Mouse (Mus musculus) megakaryocyte, embryonic 14.5 days (primary cell): Measurements from ENCODE around the gene Mysm1. TPM values are rescaled to one million over a fixed set of nuclear protein-coding genes. Genes with fewer than 3 reads are reported as not detected.
A peak's percentile ranks its signal among the peaks of the same experiment; 100 is the strongest.

Experiments
- H3K27me3 ChIP-seq: replicated peaks from 2 replicates; pipeline ENCODE3; 2012; ENCODE audit warnings: inconsistent platforms
- H3K36me3 ChIP-seq: replicated peaks from 2 replicates; pipeline ENCODE3; 2012; ENCODE audit warnings: low read length, inconsistent platforms, mixed read lengths
- H3K4me1 ChIP-seq: 2 replicates; pipeline ENCODE4 v1.6.1; 2012; ENCODE audit warnings: inconsistent platforms
- H3K4me3 ChIP-seq: replicated peaks from 2 replicates; pipeline ENCODE3; 2012; ENCODE audit warnings: moderate library complexity, mild to moderate bottlenecking, inconsistent platforms
- H3K9me3 ChIP-seq: 2 replicates; pipeline ENCODE4 v1.6.1; 2012; ENCODE audit warnings: inconsistent platforms
- FLI1 ChIP-seq: IDR thresholded peaks from 2 replicates; pipeline ENCODE4 v1.6.1; 2012; ENCODE audit warnings: low read length, inconsistent platforms, mixed read lengths
- GATA1 ChIP-seq: IDR thresholded peaks from 3 replicates; pipeline ENCODE4 v1.6.1; 2012; ENCODE audit warnings: mixed read lengths, low read length, inconsistent platforms, borderline replicate concordance
- polyA plus RNA-seq: library from polyadenylated mRNA; stranded (reverse); fragments of >175 nt; gene quantifications from 2 replicates; pipeline ENCODE4 v1.2.3, GENCODE M21; 2012; ENCODE audit warnings: low replicate concordance; ENCODE audit not compliant: insufficient read depth

The Mysm1 gene
- polyA plus RNA-seq, 1 experiment = 0.39 TPM

DNA sequence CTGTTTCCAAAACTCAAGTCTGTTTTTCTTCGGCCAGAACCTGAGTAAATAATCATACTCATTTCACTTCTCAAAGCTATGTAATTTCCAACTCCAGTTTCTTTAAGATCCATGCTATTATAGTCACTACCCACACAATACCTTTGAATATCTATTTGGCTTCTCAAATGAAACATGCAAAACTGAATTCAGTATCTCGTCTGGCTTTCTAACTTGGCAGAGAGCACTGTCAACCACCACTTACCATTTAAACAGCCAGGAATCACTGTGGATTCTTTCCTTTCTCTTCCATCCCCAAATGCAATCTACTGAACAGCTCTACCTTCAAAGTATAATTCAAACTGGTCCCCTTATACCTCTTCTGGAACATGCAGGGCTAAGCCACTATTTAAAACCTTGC lies 5.6 kb downstream of the Mysm1 start:
- Histone ChIP-seq H3K27me3 (no peaks in the 10 kb centered on the region), H3K4me3 (no peak overlapping the region), H3K4me1 (peaks cover 21% of the 10 kb centered on the region), H3K9me3 (no peaks in the 10 kb centered on the region), H3K36me3 (peaks cover 75% of the 10 kb centered on the region)
- TF ChIP-seq GATA1 (no peak), FLI1 (no peak)

DNA sequence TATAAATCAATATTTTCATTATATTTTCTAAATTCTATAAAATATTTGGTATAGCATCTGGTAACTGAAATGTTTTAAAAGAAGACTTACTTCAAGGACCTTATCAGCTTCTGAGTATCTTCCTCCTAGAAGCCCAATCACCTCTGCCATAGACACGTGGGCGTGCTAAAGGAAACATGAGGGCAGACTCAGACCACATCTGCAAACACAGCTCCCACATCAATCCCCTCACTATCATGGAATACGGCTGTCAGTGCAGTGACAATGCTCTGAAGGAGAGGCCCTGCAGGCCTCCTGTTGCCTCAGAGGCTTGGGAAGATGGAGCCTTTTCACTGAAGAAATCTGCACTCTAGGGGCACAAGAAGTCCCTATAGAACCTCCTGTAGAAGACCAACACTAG lies 26.1 kb downstream of the Mysm1 start:
- peaks cover 95% of the 10 kb centered on the region for H3K36me3 ChIP-seq
- H3K4me3 ChIP-seq = no peak overlapping the region
- H3K4me1 ChIP-seq = peaks cover 18% of the 10 kb centered on the region
- TF ChIP-seq GATA1 = no peak
- TF ChIP-seq FLI1 = no peak
- no peaks in the 10 kb centered on the region for H3K27me3 ChIP-seq
- no peaks in the 10 kb centered on the region for H3K9me3 ChIP-seq

DNA sequence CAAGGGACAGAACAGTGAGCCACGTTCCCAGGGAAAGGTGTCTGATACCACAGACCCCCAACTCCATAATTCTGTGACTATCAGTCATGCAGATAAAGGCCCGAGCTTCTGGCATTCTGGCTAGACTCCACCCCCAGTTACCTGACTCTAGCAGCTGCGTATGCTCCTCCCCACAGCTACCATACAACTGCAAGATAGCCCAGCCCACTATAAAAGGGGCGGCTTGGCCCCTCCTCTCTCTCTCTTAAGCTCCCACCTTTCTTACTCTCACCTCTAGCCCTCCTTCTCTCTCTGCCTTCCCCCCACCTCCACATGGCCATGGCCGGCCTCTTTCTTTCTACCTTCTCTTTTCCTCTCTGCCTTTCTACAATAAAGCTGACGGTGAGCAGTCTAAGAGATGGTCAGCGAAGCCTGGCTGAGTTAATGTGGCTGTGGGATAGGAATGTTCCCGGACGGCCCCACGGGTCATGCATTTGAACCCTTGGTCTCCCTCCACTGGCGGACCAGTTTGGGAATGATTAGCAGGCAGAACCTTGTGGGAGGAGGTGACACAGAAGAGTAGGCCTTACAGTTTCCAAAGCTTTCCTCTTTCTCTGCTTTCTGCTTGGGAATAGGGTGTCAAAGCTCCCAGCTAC lies 37.6 kb downstream of the Mysm1 start:
- Histone ChIP-seq H3K9me3 (no peaks in the 10 kb centered on the region), H3K27me3 (no peaks in the 10 kb centered on the region), H3K36me3 (peaks cover 64% of the 10 kb centered on the region), H3K4me3 (no peak overlapping the region), H3K4me1 (no peaks in the 10 kb centered on the region)
- no peak for TF ChIP-seq GATA1
- no peak for TF ChIP-seq FLI1

DNA sequence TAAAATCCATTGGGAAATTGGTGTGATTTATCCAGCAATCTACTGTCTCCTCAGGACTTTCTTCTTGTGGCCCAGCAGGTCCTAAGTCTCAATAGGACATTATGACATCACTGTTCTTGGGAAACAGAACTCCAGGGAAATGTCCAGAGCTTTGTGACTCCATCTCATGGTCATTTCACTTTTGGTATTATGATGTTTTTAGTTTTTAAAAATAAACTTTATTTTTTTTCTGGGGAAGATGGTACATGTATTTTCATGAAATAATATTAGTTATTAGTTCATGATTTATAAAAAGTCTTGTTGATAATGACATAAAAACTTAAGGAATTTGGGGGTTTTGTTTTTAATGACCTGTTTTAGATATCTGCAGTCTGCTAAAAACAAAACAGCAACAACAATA lies 50.2 kb downstream of the Mysm1 start, which contains the start of gene Eqtn:
Gene Eqtn (minus strand): TSS at position 101 of the 400 bp plus-strand sequence.
- Histone ChIP-seq H3K36me3 (no peaks in the 10 kb centered on the region), H3K9me3 (no peaks in the 10 kb centered on the region), H3K4me3 (no peak within 1 kb of the TSS), H3K4me1 (no peaks in the 10 kb centered on the region), H3K27me3 (no peaks in the 10 kb centered on the region)
- no peak for TF ChIP-seq GATA1
- TF ChIP-seq FLI1 = no peak

DNA sequence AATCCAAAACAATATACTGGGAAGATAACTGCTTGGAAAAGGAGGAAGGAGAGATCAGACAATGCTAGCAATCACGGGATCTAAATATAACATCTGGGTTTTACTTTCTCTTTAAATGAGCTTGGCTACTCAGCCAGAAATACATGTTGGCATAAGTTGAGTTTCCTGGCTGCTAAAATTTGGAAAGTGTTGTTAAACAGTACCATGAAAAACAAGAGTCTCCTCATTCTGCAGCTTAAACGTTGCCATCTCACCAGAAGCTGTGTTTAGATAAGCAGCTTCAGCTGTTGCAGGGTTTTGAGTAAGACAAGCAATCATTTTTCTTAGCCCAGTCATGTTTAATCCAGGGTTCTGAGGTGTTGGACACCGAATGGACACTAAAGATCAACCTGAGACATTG lies 77.1 kb downstream of the Mysm1 start:
- Histone ChIP-seq H3K36me3 (no peaks in the 10 kb centered on the region), H3K9me3 (no peaks in the 10 kb centered on the region; the same call in 1 of the 2 replicates), H3K4me1 (peaks cover 19% of the 10 kb centered on the region; the same call in 1 of the 2 replicates), H3K27me3 (no peaks in the 10 kb centered on the region), H3K4me3 (peak overlapping the region; percentile 8)
- TF ChIP-seq GATA1 (no peak), FLI1 (no peak)

DNA sequence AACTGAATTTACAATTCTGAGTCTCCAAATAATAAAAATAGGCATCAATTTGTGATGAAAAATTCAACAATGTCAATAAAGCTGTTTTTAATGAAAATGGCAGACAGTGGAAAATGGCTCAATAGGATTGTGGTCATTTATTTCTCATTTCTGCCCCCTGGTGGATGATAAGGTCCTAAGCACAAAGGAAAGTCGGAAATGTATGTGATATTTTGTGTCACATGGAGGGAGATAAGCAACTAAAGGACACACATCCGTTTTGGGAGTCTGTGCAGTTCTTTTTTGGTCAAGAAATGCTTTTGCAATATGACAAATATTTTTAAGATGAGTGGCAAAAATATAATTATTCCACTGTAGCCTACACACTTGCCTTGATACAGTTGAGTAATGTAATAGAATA lies 78.2 kb downstream of the Mysm1 start:
- TF ChIP-seq FLI1 (no peak), GATA1 (no peak)
- no peak overlapping the region for H3K4me3 ChIP-seq
- H3K9me3 ChIP-seq = no peaks in the 10 kb centered on the region; the same call in 1 of the 2 replicates
- no peaks in the 10 kb centered on the region for H3K36me3 ChIP-seq
- H3K27me3 ChIP-seq = no peaks in the 10 kb centered on the region
- H3K4me1 ChIP-seq = peaks cover 19% of the 10 kb centered on the region; the same call in 1 of the 2 replicates

Other genes starting within 250 kb of the Mysm1 start
- gene Tek, start 239.8 kb downstream of the Mysm1 start, polyA plus RNA-seq = 0.12 TPM in 1 of 2 replicates, not detected in the other
- gene Eqtn, start 50.3 kb downstream of the Mysm1 start, polyA plus RNA-seq = not detected in 2 replicates
- gene Jun, start 73.1 kb upstream of the Mysm1 start, polyA plus RNA-seq = 157 and 392 TPM in 2 replicates